Mouse (Mus musculus) forebrain, embryonic 14.5 days (tissue): Measurements from ENCODE around the gene Dyrk1a. TPM values are rescaled to one million over a fixed set of nuclear protein-coding genes. Genes with fewer than 3 reads are reported as not detected.

ENCODE experiments used
- ATAC-seq: fragments of 200-750 bp; cut with Nextera tagmentation; 2 replicates; pipeline ENCODE4 v1.8.0; 2017; ENCODE audit warnings: mild to moderate bottlenecking, moderate library complexity
- DNase-seq: peaks from one replicate; pipeline ENCODE4 v3.0.0-alpha.2; 2015; ENCODE audit warnings: low spot score
- H3K27ac ChIP-seq: fragments of 300-500 bp; sonication (generic); 2 replicates; pipeline ENCODE4 v1.5.1; 2014; ENCODE audit warnings: low read depth, mild to moderate bottlenecking, control low read depth, low read length, moderate library complexity
- H3K27me3 ChIP-seq: fragments of 300-500 bp; sonication (generic); replicated peaks from 2 replicates; pipeline ENCODE4 v1.6.1; 2014; ENCODE audit warnings: low read length, control low read depth, mixed read lengths; ENCODE audit not compliant: control insufficient read depth, insufficient read depth
- H3K36me3 ChIP-seq: fragments of 300-500 bp; sonication (generic); 2 replicates; pipeline ENCODE4 v1.6.1; 2014; ENCODE audit warnings: low read length, control low read depth; ENCODE audit not compliant: control insufficient read depth, insufficient read depth
- H3K4me1 ChIP-seq: fragments of 300-500 bp; sonication (generic); 2 replicates; pipeline ENCODE4 v1.6.1; 2014; ENCODE audit warnings: antibody characterized with exemption, low read length, control low read depth; ENCODE audit not compliant: control insufficient read depth, insufficient read depth
- H3K4me2 ChIP-seq: fragments of 300-500 bp; sonication (generic); 2 replicates; pipeline ENCODE4 v1.6.1; 2014; ENCODE audit warnings: mild to moderate bottlenecking, control low read depth, low read length
- H3K4me3 ChIP-seq: fragments of 300-500 bp; sonication (generic); 2 replicates; pipeline ENCODE4 v1.5.1; 2014; ENCODE audit warnings: low read depth, low read length, control low read depth
- H3K9ac ChIP-seq: fragments of 300-500 bp; sonication (generic); 2 replicates; pipeline ENCODE4 v1.6.1; 2014; ENCODE audit warnings: mild to moderate bottlenecking, low read length, control low read depth, moderate library complexity
- H3K9me3 ChIP-seq: fragments of 300-500 bp; sonication (generic); replicated peaks from 2 replicates; pipeline ENCODE4 v1.6.1; 2016; ENCODE audit warnings: low read length, control low read depth, mixed read lengths; ENCODE audit not compliant: control insufficient read depth
- WGBS: fragments of 180-500 bp; shearing (Covaris S2); extraction: QIAGEN DNeasy Blood & Tissue Kit; methylation state at CpG from one replicate; pipeline ENCODE4 v1.1.7; 2014; 5-methylcytosine and 5-hydroxymethylcytosine counted together
- polyA plus RNA-seq: library from polyadenylated mRNA; unstranded; fragments of >200 nt; fragmentation: Nextera tagmentation; extraction: Ambion mirVana; gene quantifications from 2 replicates; pipeline ENCODE4 v1.2.1, GENCODE M21; 2014

Dyrk1a gene
- polyA plus RNA-seq, 1 experiment from 2014 or later = 15.6 TPM

GRCm38 (mm10) chr16:94718919-94719318 lies 149.1 kb downstream of the Dyrk1a start:
- H3K9ac ChIP-seq = no peak overlapping the region
- no peak overlapping the region for H3K4me3 ChIP-seq
- 50% methylated on average over 4 of the region's 4 CpGs for WGBS
- 0 out of 2 replicates have a peak, but pooled peaks cover 3% of the 10 kb centered on the region for H3K4me1 ChIP-seq
- DNase-seq (peak; percentile 41), ATAC-seq (no peak)
- H3K27ac ChIP-seq = peak overlapping the region; percentile 10; the same call in 1 of the 2 replicates
- H3K27me3 ChIP-seq = no peaks in the 10 kb centered on the region
- H3K4me2 ChIP-seq = no peak overlapping the region
- H3K9me3 ChIP-seq = no peaks in the 10 kb centered on the region
- no peaks in the 10 kb centered on the region for H3K36me3 ChIP-seq

GRCm38 (mm10) chr16:94719488-94719887 lies 149.7 kb downstream of the Dyrk1a start:
- no peak overlapping the region for H3K4me2 ChIP-seq
- peak overlapping the region; percentile 44; the same call in 1 of the 2 replicates for H3K27ac ChIP-seq
- ATAC-seq (no peak), DNase-seq (no peak)
- no peak overlapping the region for H3K9ac ChIP-seq
- no peaks in the 10 kb centered on the region for H3K36me3 ChIP-seq
- WGBS = 78% methylated on average over 4 of the region's 4 CpGs
- 0 out of 2 replicates have a peak, but pooled peaks cover 2% of the 10 kb centered on the region for H3K4me1 ChIP-seq
- no peaks in the 10 kb centered on the region for H3K9me3 ChIP-seq
- no peak overlapping the region for H3K4me3 ChIP-seq
- H3K27me3 ChIP-seq = no peaks in the 10 kb centered on the region

GRCm38 (mm10) chr16:94720476-94721153 lies 150.8 kb downstream of the Dyrk1a start:
- no peaks in the 10 kb centered on the region for H3K36me3 ChIP-seq
- DNase-seq = no peak
- no peak overlapping the region for H3K27ac ChIP-seq
- H3K4me2 ChIP-seq = no peak overlapping the region
- no peak overlapping the region for H3K9ac ChIP-seq
- 0 out of 2 replicates have a peak, but pooled peaks cover 2% of the 10 kb centered on the region for H3K4me1 ChIP-seq
- WGBS = 70% methylated on average over 7 of the region's 7 CpGs
- no peak overlapping the region for H3K4me3 ChIP-seq
- H3K27me3 ChIP-seq = no peaks in the 10 kb centered on the region
- ATAC-seq = no peak
- H3K9me3 ChIP-seq = no peaks in the 10 kb centered on the region

DNA sequence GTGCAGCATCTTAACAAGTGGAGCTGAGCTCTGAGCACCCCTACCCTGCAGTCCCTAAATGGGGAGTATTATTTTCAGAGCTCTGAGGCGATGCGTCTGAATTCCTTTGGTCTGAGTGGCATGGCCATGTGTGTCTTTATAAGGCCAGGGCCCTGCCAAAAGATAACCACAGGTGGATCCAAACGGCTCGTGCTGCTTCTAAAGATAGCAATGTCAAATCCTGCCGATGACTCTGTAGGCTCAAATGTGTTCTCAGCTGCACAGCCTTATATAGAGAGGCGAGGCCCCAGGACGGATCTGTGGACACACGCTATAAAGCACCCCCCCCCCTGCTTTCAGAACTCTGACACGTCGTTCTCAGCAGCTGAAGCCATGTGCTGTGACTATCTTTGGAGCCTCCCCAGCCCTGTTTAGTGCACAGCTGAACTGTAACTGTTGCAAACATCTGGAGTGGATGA lies 151.8 kb downstream of the Dyrk1a start:
- Histone ChIP-seq H3K4me3 (no peak overlapping the region), H3K27me3 (no peaks in the 10 kb centered on the region), H3K36me3 (no peaks in the 10 kb centered on the region), H3K4me1 (0 out of 2 replicates have a peak, but pooled peaks cover 2% of the 10 kb centered on the region), H3K9me3 (no peaks in the 10 kb centered on the region), H3K9ac (no peak overlapping the region), H3K27ac (no peak overlapping the region), H3K4me2 (no peak overlapping the region)
- DNase-seq = no peak
- no peak for ATAC-seq
- WGBS = 81% methylated on average over 10 of the region's 10 CpGs

GRCm38 (mm10) chr16:94722936-94723335 lies 153.1 kb downstream of the Dyrk1a start:
- Histone ChIP-seq H3K9me3 (no peaks in the 10 kb centered on the region), H3K27me3 (no peaks in the 10 kb centered on the region), H3K27ac (no peak overlapping the region), H3K4me2 (no peak overlapping the region), H3K36me3 (no peaks in the 10 kb centered on the region), H3K4me1 (0 out of 2 replicates have a peak, but pooled peaks cover 2% of the 10 kb centered on the region), H3K4me3 (no peak overlapping the region), H3K9ac (no peak overlapping the region)
- no peak for ATAC-seq
- no peak for DNase-seq
- WGBS = 84% methylated on average over 12 of the region's 12 CpGs

DNA sequence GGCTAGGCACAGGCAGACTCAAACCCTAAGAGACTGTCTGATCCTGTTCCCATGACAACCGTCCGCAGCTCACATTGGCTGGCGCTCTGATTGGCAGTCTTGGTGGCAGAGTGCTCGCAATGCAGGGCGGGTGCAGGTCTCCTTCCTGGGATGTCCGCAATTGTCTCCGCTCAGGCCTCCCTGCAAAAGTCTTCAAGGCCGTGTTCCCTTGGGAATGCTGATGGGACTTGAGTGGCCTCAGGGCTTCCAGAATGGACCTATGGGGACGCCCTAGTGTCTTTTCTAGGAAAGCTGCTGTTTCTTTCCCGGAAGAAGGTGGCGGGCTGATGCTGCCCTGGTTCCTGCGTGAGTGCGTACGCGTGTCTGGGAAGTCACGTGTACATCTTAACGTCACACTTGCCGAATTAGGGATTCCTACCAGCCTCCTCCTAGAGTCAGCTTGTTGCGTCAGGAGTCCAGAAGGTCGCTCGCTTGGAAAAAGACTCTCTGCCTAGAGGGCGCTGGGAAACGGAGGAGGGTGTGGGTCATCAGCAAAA lies 154.3 kb downstream of the Dyrk1a start:
- H3K36me3 ChIP-seq = no peaks in the 10 kb centered on the region
- peak overlapping the region; percentile 50 for H3K9ac ChIP-seq
- WGBS = 0% methylated on average over 23 of the region's 23 CpGs
- no peaks in the 10 kb centered on the region for H3K27me3 ChIP-seq
- peak; percentile 98 for ATAC-seq
- no peaks in the 10 kb centered on the region for H3K9me3 ChIP-seq
- H3K4me1 ChIP-seq = 0 out of 2 replicates have a peak, but pooled peaks cover 2% of the 10 kb centered on the region
- DNase-seq = peak; percentile 97
- H3K4me2 ChIP-seq = peak overlapping the region; percentile 96
- H3K27ac ChIP-seq = peak overlapping the region; percentile 67
- H3K4me3 ChIP-seq = peak overlapping the region; percentile 38

- peak overlapping the region; percentile 67 for H3K27ac ChIP-seq
- H3K9ac ChIP-seq = peak overlapping the region; percentile 50
- H3K36me3 ChIP-seq = no peaks in the 10 kb centered on the region
- peak overlapping the region; percentile 38 for H3K4me3 ChIP-seq
- peak; percentile 68 for DNase-seq
- no peaks in the 10 kb centered on the region for H3K27me3 ChIP-seq
- H3K4me1 ChIP-seq = 0 out of 2 replicates have a peak, but pooled peaks cover 2% of the 10 kb centered on the region
- H3K4me2 ChIP-seq = peak overlapping the region; percentile 96
- WGBS = 1% methylated on average over 18 of the region's 18 CpGs
- ATAC-seq = peak; percentile 43
- H3K9me3 ChIP-seq = no peaks in the 10 kb centered on the region
These were observed 155.0 kb downstream of the Dyrk1a start for GRCm38 (mm10) chr16:94724747-94725211.

- Histone ChIP-seq H3K4me1 (no peaks in the 10 kb centered on the region), H3K4me3 (no peak overlapping the region), H3K27me3 (no peaks in the 10 kb centered on the region), H3K9me3 (no peaks in the 10 kb centered on the region), H3K36me3 (no peaks in the 10 kb centered on the region), H3K9ac (no peak overlapping the region), H3K27ac (no peak overlapping the region), H3K4me2 (no peak overlapping the region)
- DNase-seq = no peak
- no peak for ATAC-seq
- 89% methylated on average over 6 of the region's 6 CpGs for WGBS
These were observed 159.4 kb downstream of the Dyrk1a start for GRCm38 (mm10) chr16:94729236-94729635.

DNA sequence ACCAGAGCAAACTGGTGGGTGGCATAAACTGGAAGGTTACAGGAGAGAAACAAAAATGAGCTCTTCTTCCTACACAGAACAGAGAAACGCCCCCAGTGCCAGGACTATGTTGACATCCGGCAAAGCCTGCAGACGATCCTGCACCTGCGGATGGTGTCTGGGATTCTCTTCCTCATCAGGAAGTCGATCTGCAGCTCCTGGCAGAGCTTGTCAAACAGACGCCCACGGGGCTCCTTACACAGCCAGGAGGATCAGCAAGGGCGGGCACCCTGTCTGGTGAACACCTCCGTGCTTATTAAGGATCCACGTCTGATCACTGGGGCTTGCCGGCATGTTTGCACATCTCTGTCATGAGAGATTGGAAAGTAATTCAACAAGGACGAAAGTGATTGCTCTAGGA lies 161.2 kb downstream of the Dyrk1a start:
- ATAC-seq (no peak), DNase-seq (no peak)
- Histone ChIP-seq H3K4me2 (no peak overlapping the region), H3K36me3 (no peaks in the 10 kb centered on the region), H3K4me1 (no peaks in the 10 kb centered on the region), H3K9me3 (no peaks in the 10 kb centered on the region), H3K27me3 (no peaks in the 10 kb centered on the region), H3K4me3 (no peak overlapping the region), H3K27ac (no peak overlapping the region), H3K9ac (no peak overlapping the region)
- 70% methylated on average over 12 of the region's 12 CpGs for WGBS
